Mouse (Mus musculus): ENCODE measurements at regions not wholly inside any gene's neighbourhood (a gene's known extent, or its start where the extent isn't known, plus 50 kb on each side); places are given as distances from the start of the nearest gene placed in this dataset.

GRCm38 (mm10) chr5:112120766-112121165 lies 131.6 kb downstream of the Cryba4 start:
- TF ChIP-seq SIN3A (IDR thresholded peaks at IDR 0.05; ENCODE audit: low read length) (no peak), ZMIZ1 (IDR thresholded peaks at IDR 0.05; ENCODE audit: low read depth, low read length) (no peak), USF1 (IDR thresholded peaks at IDR 0.05; ENCODE audit: low read depth, low read length) (no peak), POLR2A (IDR thresholded peaks at IDR 0.05; ENCODE audit: control insufficient read depth in 1 of 2, insufficient read depth in 1 of 2, low read depth in 1 of 2, low read length in 2 of 2, poor library complexity in 1 of 2) (no peak), MYB (IDR thresholded peaks at IDR 0.05; ENCODE audit: low read depth, low read length) (no peak), EP300 (IDR thresholded peaks at IDR 0.05; ENCODE audit: low read depth in 1 of 2, low read length in 2 of 2) (no peak), E2F4 (IDR thresholded peaks at IDR 0.05; ENCODE audit: borderline replicate concordance, low read depth, low read length) (no peak), MAFK (IDR thresholded peaks at IDR 0.05; ENCODE audit: borderline replicate concordance, low read depth, low read length) (no peak), MAZ (IDR thresholded peaks at IDR 0.05; ENCODE audit: low read depth, low read length) (no peak), BHLHE40 (IDR thresholded peaks at IDR 0.05; ENCODE audit: borderline replicate concordance, low read depth, low read length) (no peak), TBP (IDR thresholded peaks at IDR 0.05; ENCODE audit: low read depth, low read length) (no peak), CHD1 (IDR thresholded peaks at IDR 0.05; ENCODE audit: low read depth, low read length) (no peak), NELFE (IDR thresholded peaks at IDR 0.05; ENCODE audit: low read depth, low read length) (no peak), USF2 (IDR thresholded peaks at IDR 0.05; ENCODE audit: borderline replicate concordance in 1 of 2, insufficient read depth in 1 of 2, low read depth in 1 of 2, low read length in 2 of 2) (no peak), JUND (IDR thresholded peaks at IDR 0.05; ENCODE audit: low read depth, low read length) (no peak), ZNF384 (IDR thresholded peaks at IDR 0.05; ENCODE audit: low read depth, low read length) (no peak), ETS1 (IDR thresholded peaks at IDR 0.05; ENCODE audit: low read depth, low read length) (no peak), SMC3 (IDR thresholded peaks at IDR 0.05; ENCODE audit: low read depth, low read length) (no peak)
- H3K27me3 ChIP-seq (ENCODE audit: control insufficient read depth in 1 of 2, insufficient read depth in 2 of 2, low read length in 2 of 2): no peaks in the 10 kb centered on the region
- no peak for DNase-seq (ENCODE audit: low read depth, low spot score)
- no peaks in the 10 kb centered on the region for H3K4me1 ChIP-seq (ENCODE audit: control insufficient read depth in 1 of 2, insufficient read depth in 2 of 2, low read length in 2 of 2)
- H3K4me3 ChIP-seq (ENCODE audit: control insufficient read depth in 1 of 2, insufficient read depth in 1 of 2, low read depth in 2 of 2, low read length in 2 of 2): no peak overlapping the region
- H3K79me2 ChIP-seq (ENCODE audit: control insufficient read depth, insufficient read depth, low read length, poor library complexity): no peaks in the 10 kb centered on the region
- H3K27ac ChIP-seq (ENCODE audit: control insufficient read depth, low read depth, low read length): no peak overlapping the region
- no peaks in the 10 kb centered on the region for H3K9me3 ChIP-seq (replicated peaks; ENCODE audit: insufficient read depth, low read length)
- no peaks in the 10 kb centered on the region for H3K36me3 ChIP-seq (ENCODE audit: control insufficient read depth in 1 of 2, insufficient read depth in 2 of 2, low read length in 2 of 2)
- no peak overlapping the region for H3K9ac ChIP-seq (ENCODE audit: control insufficient read depth, low read depth, low read length, poor library complexity, severe bottlenecking)

DNA sequence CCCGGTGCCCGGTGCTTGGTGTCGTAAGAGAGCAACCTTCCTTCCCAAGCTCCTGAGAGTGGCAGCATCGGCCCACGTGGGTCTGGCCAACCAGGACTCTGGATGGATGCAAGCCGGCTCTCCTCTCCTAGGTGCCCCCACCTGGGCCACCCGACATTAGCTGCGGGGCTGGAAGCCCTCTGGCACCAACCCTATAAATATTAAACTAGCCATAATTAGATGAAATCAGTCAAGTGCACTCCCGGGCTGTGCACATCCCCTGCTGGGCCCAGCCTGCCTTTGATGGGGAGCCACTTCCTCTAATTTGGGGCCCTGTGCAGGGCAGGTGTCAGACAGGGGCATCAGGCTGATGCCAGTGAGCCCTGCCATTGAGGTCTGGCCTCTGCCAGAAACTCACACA lies 130.8 kb downstream of the Cryba4 start:
- Histone ChIP-seq H3K9me3 (replicated peaks; ENCODE audit: insufficient read depth, low read length) (no peaks in the 10 kb centered on the region), H3K79me2 (ENCODE audit: control insufficient read depth, insufficient read depth, low read length, poor library complexity) (no peaks in the 10 kb centered on the region), H3K36me3 (ENCODE audit: control insufficient read depth in 1 of 2, insufficient read depth in 2 of 2, low read length in 2 of 2) (no peaks in the 10 kb centered on the region), H3K4me3 (ENCODE audit: control insufficient read depth in 1 of 2, insufficient read depth in 1 of 2, low read depth in 2 of 2, low read length in 2 of 2) (no peak overlapping the region), H3K9ac (ENCODE audit: control insufficient read depth, low read depth, low read length, poor library complexity, severe bottlenecking) (no peak overlapping the region), H3K4me1 (ENCODE audit: control insufficient read depth in 1 of 2, insufficient read depth in 2 of 2, low read length in 2 of 2) (no peaks in the 10 kb centered on the region), H3K27ac (ENCODE audit: control insufficient read depth, low read depth, low read length) (no peak overlapping the region), H3K27me3 (ENCODE audit: control insufficient read depth in 1 of 2, insufficient read depth in 2 of 2, low read length in 2 of 2) (no peaks in the 10 kb centered on the region)
- TF ChIP-seq MYC (IDR thresholded peaks at IDR 0.05; ENCODE audit: low read depth, low read length) (no peak), EP300 (IDR thresholded peaks at IDR 0.05; ENCODE audit: low read depth in 1 of 2, low read length in 2 of 2) (no peak), POLR2A (IDR thresholded peaks at IDR 0.05; ENCODE audit: control insufficient read depth in 1 of 2, insufficient read depth in 1 of 2, low read depth in 1 of 2, low read length in 2 of 2, poor library complexity in 1 of 2) (no peak), ZMIZ1 (IDR thresholded peaks at IDR 0.05; ENCODE audit: low read depth, low read length) (no peak), GABPA (IDR thresholded peaks at IDR 0.05; ENCODE audit: low read depth, low read length) (no peak)
- DNase-seq (ENCODE audit: low read depth, low spot score): no peak
